Mouse (Mus musculus): ENCODE data around the gene Foxq1. TPM values are rescaled to one million over a fixed set of nuclear protein-coding genes. Genes with fewer than 3 reads are reported as not detected.

The Foxq1 gene
- polyA plus RNA-seq (2016; fragmentation: Nextera tagmentation; extraction: Ambion mirVana), result 0.17 and 0.18 TPM in 2 replicates

DNA sequence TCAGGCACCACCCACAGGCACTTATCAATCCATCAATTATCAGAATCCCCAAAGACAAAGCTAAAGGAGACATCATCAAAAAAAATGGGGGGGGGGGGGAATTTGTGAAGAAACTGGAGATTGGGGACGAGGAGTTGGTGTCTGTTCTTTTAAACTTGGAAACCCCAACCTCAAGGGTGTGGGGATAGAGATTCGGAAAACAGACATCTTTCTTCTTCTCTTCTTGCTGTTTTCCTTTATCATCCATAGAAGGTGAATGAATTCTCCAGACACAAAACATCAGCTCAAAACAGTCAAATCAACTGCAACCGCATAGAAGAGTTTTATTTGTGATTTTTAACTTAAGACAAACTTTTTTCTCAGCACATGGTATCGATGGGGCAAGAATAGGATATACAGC lies at the start of gene Foxq1:
Gene Foxq1 (plus strand): TSS at position 301 of the 400 bp plus-strand sequence.
- Histone ChIP-seq H3K9ac (replicated peaks) (no peak within 1 kb of the TSS), H3K4me3 (replicated peaks) (0 out of 2 replicates have a peak within 1 kb of the TSS, but pooled peaks have one; percentile 69), H3K36me3 (no peaks in the 10 kb centered on the region), H3K27me3 (peaks cover 71% of the 10 kb centered on the region), H3K4me1 (replicated peaks) (peaks cover 30% of the 10 kb centered on the region), H3K27ac (no peak within 1 kb of the TSS), H3K9me3 (no peaks in the 10 kb centered on the region), H3K4me2 (no peak within 1 kb of the TSS)
- no peak for ATAC-seq (ENCODE audit: insufficient number of reproducible peaks, insufficient read depth, low FRiP score, low TSS enrichment, low read depth)
- 73% methylated on average over 4 of the region's 4 CpGs for WGBS

DNA sequence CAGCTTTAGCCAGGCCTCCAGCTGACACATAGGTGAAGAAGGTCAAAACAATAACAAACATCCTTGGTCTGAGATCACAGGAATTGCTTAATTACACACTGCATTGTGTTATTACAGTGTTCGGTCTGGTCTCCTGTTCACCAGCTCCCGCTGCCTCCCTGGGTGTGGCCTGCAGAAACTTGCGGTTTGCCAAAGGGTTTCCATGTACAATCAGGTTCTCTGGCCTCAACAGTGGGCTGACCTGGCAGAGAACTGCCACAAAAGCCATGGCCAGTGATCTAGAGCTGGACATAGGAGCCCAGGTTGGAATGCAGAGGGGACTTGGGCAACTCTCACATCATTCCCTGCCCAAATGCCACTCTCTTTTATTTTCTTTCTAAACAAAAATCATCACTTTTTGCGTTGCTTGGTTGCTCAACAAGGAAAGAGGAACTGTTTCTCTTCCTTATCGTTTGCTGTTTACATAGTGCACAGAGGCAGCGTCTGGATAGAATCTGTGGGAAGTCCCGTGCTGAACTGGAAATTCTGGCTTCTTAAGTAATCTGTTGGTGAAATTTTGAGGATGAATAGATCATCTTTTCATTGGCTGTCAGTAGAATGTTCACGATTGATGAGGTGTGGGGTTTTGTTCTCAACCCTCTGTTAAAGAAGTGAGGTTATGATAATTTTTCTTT lies 49.3 kb upstream of the Foxq1 start:
- Histone ChIP-seq H3K4me2 (no peak overlapping the region), H3K27me3 (no peaks in the 10 kb centered on the region), H3K4me1 (replicated peaks) (peaks cover 3% of the 10 kb centered on the region; the same call in 1 of the 2 replicates), H3K9me3 (no peaks in the 10 kb centered on the region), H3K36me3 (no peaks in the 10 kb centered on the region), H3K4me3 (replicated peaks) (no peak overlapping the region), H3K9ac (replicated peaks) (no peak overlapping the region), H3K27ac (no peak overlapping the region)
- WGBS, result 85% methylated on average over 8 of the region's 8 CpGs
- ATAC-seq (ENCODE audit: insufficient number of reproducible peaks, insufficient read depth, low FRiP score, low TSS enrichment, low read depth), result no peak

DNA sequence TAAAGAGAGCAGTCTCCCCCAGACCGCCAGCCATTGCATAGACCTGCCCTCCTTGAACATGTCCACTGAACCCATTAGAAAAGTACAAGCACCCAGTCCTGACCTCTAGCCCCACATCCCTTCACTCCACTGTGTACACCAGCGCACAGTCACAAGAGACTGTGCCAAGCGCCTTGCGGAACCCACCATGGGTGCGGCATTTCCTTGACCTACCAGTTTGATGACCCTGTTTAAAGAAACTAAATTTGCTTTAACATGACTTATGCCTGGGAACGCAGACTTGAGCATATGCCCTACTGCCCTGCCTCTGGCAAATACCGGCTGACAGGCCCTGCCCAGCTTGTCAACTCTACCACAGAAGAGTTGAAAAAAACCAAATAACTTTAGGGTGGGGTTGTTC lies 40.7 kb upstream of the Foxq1 start:
- no peak overlapping the region for H3K4me3 ChIP-seq (replicated peaks)
- no peak for ATAC-seq (ENCODE audit: insufficient number of reproducible peaks, insufficient read depth, low FRiP score, low TSS enrichment, low read depth)
- H3K4me2 ChIP-seq, result no peak overlapping the region
- no peaks in the 10 kb centered on the region for H3K4me1 ChIP-seq (replicated peaks)
- H3K27me3 ChIP-seq, result 0 out of 2 replicates have a peak, but pooled peaks cover 3% of the 10 kb centered on the region
- WGBS, result 88% methylated on average over 7 of the region's 7 CpGs
- no peaks in the 10 kb centered on the region for H3K9me3 ChIP-seq
- no peak overlapping the region for H3K27ac ChIP-seq
- no peaks in the 10 kb centered on the region for H3K36me3 ChIP-seq
- H3K9ac ChIP-seq (replicated peaks), result no peak overlapping the region

DNA sequence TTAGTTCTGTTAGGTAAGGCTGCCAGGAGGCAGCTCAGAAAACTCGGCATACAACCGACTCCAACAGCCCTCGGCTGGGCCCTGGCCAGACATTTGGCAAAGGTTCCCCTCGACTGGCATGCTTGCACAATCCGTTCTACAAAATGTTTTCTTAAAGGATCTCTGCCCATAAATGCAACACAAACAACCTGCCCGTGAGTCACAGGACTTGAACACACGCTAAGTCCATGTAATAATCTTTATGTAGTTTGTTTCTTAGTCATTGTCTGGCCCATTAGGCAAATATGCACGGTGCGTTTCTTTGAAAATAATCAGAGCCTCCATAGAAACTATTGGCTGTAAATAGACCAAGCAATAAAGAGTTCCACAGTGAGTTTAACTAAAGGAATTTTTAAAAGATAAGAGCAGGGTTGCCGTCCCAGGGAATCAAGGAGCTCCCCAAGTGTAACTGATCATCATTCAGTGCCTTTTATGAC lies 37.5 kb upstream of the Foxq1 start:
- H3K27me3 ChIP-seq, result 0 out of 2 replicates have a peak, but pooled peaks cover 3% of the 10 kb centered on the region
- H3K9ac ChIP-seq (replicated peaks), result no peak overlapping the region
- ATAC-seq (ENCODE audit: insufficient number of reproducible peaks, insufficient read depth, low FRiP score, low TSS enrichment, low read depth), result no peak
- H3K4me2 ChIP-seq, result no peak overlapping the region
- WGBS, result 71% methylated on average over 10 of the region's 10 CpGs
- no peaks in the 10 kb centered on the region for H3K36me3 ChIP-seq
- no peaks in the 10 kb centered on the region for H3K9me3 ChIP-seq
- no peaks in the 10 kb centered on the region for H3K4me1 ChIP-seq (replicated peaks)
- no peak overlapping the region for H3K27ac ChIP-seq
- H3K4me3 ChIP-seq (replicated peaks), result no peak overlapping the region

DNA sequence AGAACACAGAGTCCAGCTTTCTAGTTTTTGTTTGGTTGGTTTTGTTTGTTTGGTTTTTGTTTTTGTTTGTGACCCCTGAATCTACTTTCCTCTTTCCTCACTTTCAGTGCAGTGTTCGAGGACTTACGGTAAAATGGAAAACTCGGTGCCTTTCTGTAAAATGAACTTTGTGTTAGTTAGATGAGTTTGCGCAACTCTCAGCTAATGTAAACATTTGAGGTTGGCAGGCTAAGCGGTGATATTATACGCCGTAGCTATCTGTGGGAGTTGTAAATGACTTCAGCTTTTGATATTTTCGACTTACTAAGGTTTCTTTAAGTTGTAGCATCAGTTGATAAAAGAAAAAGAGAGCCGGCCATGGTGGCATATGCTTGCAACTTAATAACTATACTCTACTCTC lies 37.0 kb upstream of the Foxq1 start:
- Histone ChIP-seq H3K4me2 (no peak overlapping the region), H3K36me3 (no peaks in the 10 kb centered on the region), H3K9ac (replicated peaks) (no peak overlapping the region), H3K27me3 (no peaks in the 10 kb centered on the region), H3K27ac (no peak overlapping the region), H3K9me3 (no peaks in the 10 kb centered on the region), H3K4me1 (replicated peaks) (no peaks in the 10 kb centered on the region), H3K4me3 (replicated peaks) (no peak overlapping the region)
- WGBS, result 90% methylated on average over 9 of the region's 9 CpGs
- ATAC-seq (ENCODE audit: insufficient number of reproducible peaks, insufficient read depth, low FRiP score, low TSS enrichment, low read depth), result no peak

DNA sequence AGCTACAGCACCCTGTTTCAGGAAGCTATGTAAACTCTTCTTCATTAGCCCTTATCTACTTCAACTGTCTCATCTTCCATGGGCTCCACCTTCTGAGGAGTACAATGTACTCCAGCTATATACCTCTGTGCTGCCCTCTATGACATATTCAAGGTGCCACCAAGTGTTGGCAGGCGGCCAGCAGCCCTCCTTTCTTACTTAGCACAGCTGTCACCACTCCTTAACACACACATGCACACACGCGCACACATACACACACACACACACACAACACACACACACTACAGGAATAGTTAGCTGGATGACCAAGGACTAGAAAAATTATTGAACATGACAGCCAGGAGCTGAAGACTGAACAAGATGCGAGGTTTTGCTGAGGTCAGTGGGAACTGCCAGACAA lies 31.0 kb upstream of the Foxq1 start:
- Histone ChIP-seq H3K4me1 (replicated peaks) (no peaks in the 10 kb centered on the region), H3K36me3 (no peaks in the 10 kb centered on the region), H3K9me3 (no peaks in the 10 kb centered on the region), H3K9ac (replicated peaks) (no peak overlapping the region), H3K4me2 (no peak overlapping the region), H3K27ac (no peak overlapping the region), H3K27me3 (0 out of 2 replicates have a peak, but pooled peaks cover 3% of the 10 kb centered on the region), H3K4me3 (replicated peaks) (no peak overlapping the region)
- whole genome bisulfite sequencing, result 85% methylated on average over 4 of the region's 4 CpGs
- ATAC-seq (ENCODE audit: insufficient number of reproducible peaks, insufficient read depth, low FRiP score, low TSS enrichment, low read depth), result no peak

DNA sequence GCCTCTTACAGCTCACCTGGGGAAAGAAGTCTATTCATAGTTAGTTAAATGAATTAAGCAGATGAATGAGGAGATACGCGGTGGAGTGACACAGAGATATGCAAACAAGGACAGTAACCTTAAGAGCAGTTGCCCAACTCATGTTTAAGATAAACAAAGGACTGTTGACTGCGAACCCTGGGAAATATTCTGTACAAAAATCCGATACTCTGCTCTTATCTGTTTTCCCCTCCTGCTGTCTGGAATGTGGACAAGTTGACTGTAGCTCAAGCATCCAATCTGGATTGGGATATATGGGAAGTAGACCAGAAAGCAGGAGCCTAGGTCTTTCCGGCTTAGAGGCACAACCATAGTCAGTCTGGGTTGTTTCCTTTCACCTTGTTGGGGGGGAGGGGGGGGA lies 24.7 kb upstream of the Foxq1 start:
- Histone ChIP-seq H3K27me3 (no peaks in the 10 kb centered on the region), H3K9me3 (no peaks in the 10 kb centered on the region), H3K9ac (replicated peaks) (no peak overlapping the region), H3K4me1 (replicated peaks) (no peaks in the 10 kb centered on the region; the same call in none of the 2 replicates), H3K27ac (no peak overlapping the region), H3K36me3 (no peaks in the 10 kb centered on the region), H3K4me2 (no peak overlapping the region), H3K4me3 (replicated peaks) (no peak overlapping the region)
- ATAC-seq (ENCODE audit: insufficient number of reproducible peaks, insufficient read depth, low FRiP score, low TSS enrichment, low read depth), result no peak
- 88% methylated on average over 5 of the region's 5 CpGs for WGBS

DNA sequence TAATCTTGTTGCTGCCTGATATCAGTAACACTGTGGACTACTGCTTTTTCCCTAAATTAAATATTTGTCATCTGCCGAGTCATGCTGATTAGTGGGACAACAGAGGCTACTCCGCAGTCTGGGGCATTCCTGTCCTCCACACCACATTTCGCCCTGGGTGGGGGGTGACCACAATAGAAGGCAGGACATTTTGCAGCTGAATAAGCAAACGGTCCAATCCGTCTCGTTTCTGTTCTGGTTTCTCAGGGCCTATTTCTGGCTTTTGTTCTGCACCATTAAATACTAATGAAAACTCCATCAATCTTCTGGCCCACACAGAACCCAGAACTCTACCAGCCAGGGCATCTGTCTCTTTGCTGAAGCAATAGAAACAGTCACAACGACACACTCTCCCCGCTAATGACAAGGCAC lies 24.3 kb upstream of the Foxq1 start:
- Histone ChIP-seq H3K36me3 (no peaks in the 10 kb centered on the region), H3K4me3 (replicated peaks) (no peak overlapping the region), H3K9ac (replicated peaks) (no peak overlapping the region), H3K9me3 (no peaks in the 10 kb centered on the region), H3K27ac (no peak overlapping the region), H3K27me3 (no peaks in the 10 kb centered on the region), H3K4me1 (replicated peaks) (no peaks in the 10 kb centered on the region; the same call in none of the 2 replicates), H3K4me2 (no peak overlapping the region)
- no peak for ATAC-seq (ENCODE audit: insufficient number of reproducible peaks, insufficient read depth, low FRiP score, low TSS enrichment, low read depth)
- WGBS, result 43% methylated on average over 8 of the region's 8 CpGs

DNA sequence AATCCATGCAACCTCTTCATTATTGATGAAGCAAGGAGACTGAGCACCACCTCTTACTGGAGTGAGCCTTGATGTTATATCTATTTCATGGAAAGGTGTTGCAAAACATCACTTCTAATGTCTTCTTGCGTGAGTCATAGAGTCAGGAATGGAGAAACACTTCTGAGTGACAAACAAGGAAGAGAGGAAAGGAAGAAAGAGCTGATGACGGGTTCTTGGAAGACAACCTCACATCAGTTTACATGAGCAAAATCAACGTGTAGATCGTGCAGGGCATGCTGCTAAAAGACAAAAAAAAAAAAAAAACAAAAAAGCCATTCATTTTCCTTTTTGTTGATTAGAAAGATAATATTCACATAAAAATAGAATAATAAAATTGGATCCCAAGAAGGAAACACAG lies 21.2 kb upstream of the Foxq1 start:
- ATAC-seq (ENCODE audit: insufficient number of reproducible peaks, insufficient read depth, low FRiP score, low TSS enrichment, low read depth), result no peak
- Histone ChIP-seq H3K27me3 (no peaks in the 10 kb centered on the region), H3K4me3 (replicated peaks) (no peak overlapping the region), H3K36me3 (no peaks in the 10 kb centered on the region), H3K4me1 (replicated peaks) (no peaks in the 10 kb centered on the region; the same call in none of the 2 replicates), H3K9me3 (no peaks in the 10 kb centered on the region), H3K4me2 (no peak overlapping the region), H3K9ac (replicated peaks) (no peak overlapping the region), H3K27ac (no peak overlapping the region)
- WGBS, result 92% methylated on average over 4 of the region's 4 CpGs

DNA sequence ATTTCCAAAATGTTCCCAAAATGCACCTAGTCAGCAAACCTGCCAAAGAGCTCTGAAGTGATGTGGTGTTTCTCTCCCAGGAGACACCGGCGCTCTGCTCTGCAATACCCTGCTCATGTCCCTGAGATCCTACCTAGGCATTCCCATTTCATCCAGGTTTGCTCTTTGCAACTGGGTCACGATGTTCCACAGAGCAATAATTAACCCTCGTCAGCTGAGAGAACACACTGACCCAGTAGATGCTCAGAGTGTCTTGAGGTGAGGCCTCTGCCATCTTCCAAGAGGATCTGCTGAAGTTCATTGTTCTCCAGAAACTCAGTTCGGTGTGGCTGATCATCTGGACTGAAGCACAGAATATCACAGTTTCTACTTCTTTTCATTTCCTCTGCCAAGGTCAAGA lies 12.9 kb upstream of the Foxq1 start:
- WGBS, result 92% methylated on average over 5 of the region's 5 CpGs
- Histone ChIP-seq H3K36me3 (no peaks in the 10 kb centered on the region), H3K4me3 (replicated peaks) (no peak overlapping the region), H3K4me2 (no peak overlapping the region), H3K27ac (no peak overlapping the region), H3K9ac (replicated peaks) (no peak overlapping the region), H3K27me3 (no peaks in the 10 kb centered on the region), H3K9me3 (no peaks in the 10 kb centered on the region), H3K4me1 (replicated peaks) (no peaks in the 10 kb centered on the region)
- no peak for ATAC-seq (ENCODE audit: insufficient number of reproducible peaks, insufficient read depth, low FRiP score, low TSS enrichment, low read depth)

DNA sequence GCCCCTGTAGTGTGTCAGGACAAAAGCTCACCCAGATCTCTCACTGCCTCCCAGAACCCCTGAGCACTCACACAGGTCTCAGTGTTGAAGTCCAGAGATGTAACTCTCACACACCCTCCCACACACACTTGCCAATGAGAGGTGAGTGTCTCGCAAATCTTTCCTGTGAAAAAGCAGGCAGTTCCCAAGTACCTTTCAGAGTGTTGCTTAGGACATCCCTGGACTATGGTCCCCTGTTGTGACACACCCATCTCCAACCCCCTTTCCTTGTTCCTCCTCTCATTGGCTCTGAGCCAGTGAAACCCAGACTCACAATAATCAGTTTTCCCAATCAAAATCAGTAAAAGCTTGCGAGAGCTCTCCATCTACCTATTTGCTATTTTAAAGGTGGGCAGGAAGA lies 9.2 kb upstream of the Foxq1 start:
- no peaks in the 10 kb centered on the region for H3K4me1 ChIP-seq (replicated peaks)
- no peak overlapping the region for H3K9ac ChIP-seq (replicated peaks)
- H3K27ac ChIP-seq, result no peak overlapping the region
- no peak for ATAC-seq (ENCODE audit: insufficient number of reproducible peaks, insufficient read depth, low FRiP score, low TSS enrichment, low read depth)
- no peaks in the 10 kb centered on the region for H3K9me3 ChIP-seq
- WGBS, result 79% methylated on average over 2 of the region's 2 CpGs
- no peaks in the 10 kb centered on the region for H3K36me3 ChIP-seq
- H3K27me3 ChIP-seq, result no peaks in the 10 kb centered on the region
- no peak overlapping the region for H3K4me3 ChIP-seq (replicated peaks)
- no peak overlapping the region for H3K4me2 ChIP-seq

DNA sequence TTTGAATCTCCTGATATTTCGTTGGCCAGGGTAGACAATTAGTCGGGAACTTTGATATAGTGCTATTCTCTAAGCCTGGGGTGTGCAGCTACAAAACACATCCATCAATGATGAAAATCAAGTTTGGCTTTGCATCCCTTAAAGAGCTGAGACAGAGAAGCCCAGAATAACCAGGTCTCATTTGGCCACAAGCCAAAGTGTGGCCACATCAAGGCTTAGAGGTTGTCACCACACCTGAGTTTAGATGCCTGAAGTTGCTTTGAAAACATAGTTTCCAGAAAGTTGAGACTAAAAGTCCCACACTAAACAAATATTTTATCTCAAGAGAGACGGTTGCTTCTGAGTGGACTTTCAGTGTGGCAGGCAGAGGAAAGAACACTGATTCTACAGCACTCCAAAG lies 8.7 kb upstream of the Foxq1 start:
- H3K4me1 ChIP-seq (replicated peaks), result no peaks in the 10 kb centered on the region
- 76% methylated on average over 3 of the region's 3 CpGs for WGBS
- no peak overlapping the region for H3K4me3 ChIP-seq (replicated peaks)
- no peak overlapping the region for H3K9ac ChIP-seq (replicated peaks)
- H3K27me3 ChIP-seq, result no peaks in the 10 kb centered on the region
- H3K36me3 ChIP-seq, result no peaks in the 10 kb centered on the region
- no peak overlapping the region for H3K27ac ChIP-seq
- H3K9me3 ChIP-seq, result no peaks in the 10 kb centered on the region
- no peak overlapping the region for H3K4me2 ChIP-seq
- ATAC-seq (ENCODE audit: insufficient number of reproducible peaks, insufficient read depth, low FRiP score, low TSS enrichment, low read depth), result no peak
